ENCODE assay signal across 27 mouse cellular contexts in genomic region chr11:98756711-98757110, GRCm38 (mm10). TPM values are rescaled to one million over a fixed set of nuclear protein-coding genes. Genes with fewer than 3 reads are reported as not detected.
DNase-seq lines count a peak whose midpoint lies in the region; ATAC-seq and TF ChIP-seq lines count a peak whose summit lies in the region.
"Had no signal": no experiment of that assay in that cellular context is flagged by ENCODE, and none has a peak within 500 bp of the region (broad histone marks: within the 10 kb centered on the region; RNA-seq: fewer than 3 reads in every experiment).

No protein-coding gene starts in this region.

- no peaks in the 10 kb centered on the region for H3K27me3 ChIP-seq in cerebellum, adult 2 months (ENCODE audit: control insufficient read depth, insufficient read depth, low read length)
- H3K27me3 ChIP-seq in stomach, embryonic 14.5 days (ENCODE audit: control insufficient read depth, insufficient read depth, low read length): no peaks in the 10 kb centered on the region
- H3K27me3 ChIP-seq in stomach, postnatal 0 days (ENCODE audit: control insufficient read depth, insufficient read depth, low read length): no peaks in the 10 kb centered on the region
- H3K27me3 ChIP-seq in hindbrain, embryonic 13.5 days: no peaks in the 10 kb centered on the region
- H3K27me3 ChIP-seq: embryonic facial prominence, embryonic 15.5 days; forebrain, embryonic 12.5 days; heart, embryonic 12.5 days; kidney, embryonic 15.5 days had no signal

- WGBS in cerebellum, adult 2 months: 87% methylated on average over 12 of the region's 12 CpGs
- 80% methylated on average over 12 of the region's 12 CpGs for WGBS in stomach, embryonic 14.5 days
- WGBS in stomach, postnatal 0 days: 82% methylated on average over 12 of the region's 12 CpGs
- WGBS in hindbrain, embryonic 13.5 days: 91% methylated on average over 12 of the region's 12 CpGs

- TF ChIP-seq POLR2A in cerebellum, adult 2 months (IDR thresholded peaks at IDR 0.05; ENCODE audit: borderline replicate concordance, insufficient read depth, low read length): no peak

- H3K27ac ChIP-seq in cerebellum, adult 2 months (ENCODE audit: insufficient read depth, low read length): peak overlapping the region; percentile 68; the same call in 1 of the 2 replicates
- H3K27ac ChIP-seq in layer of hippocampus, adult 2 months: 0 out of 2 replicates have a peak overlapping the region, but pooled peaks have one; percentile 40
- no peak overlapping the region for H3K27ac ChIP-seq in stomach, embryonic 14.5 days (ENCODE audit: low read length)
- H3K27ac ChIP-seq in stomach, postnatal 0 days (replicated peaks): no peak overlapping the region
- no peak overlapping the region for H3K27ac ChIP-seq in hindbrain, embryonic 13.5 days
- H3K27ac ChIP-seq: embryonic facial prominence, embryonic 10.5 days; embryonic facial prominence, embryonic 15.5 days; forebrain, embryonic 12.5 days; kidney, embryonic 15.5 days had no signal

- no peak overlapping the region for H3K4me2 ChIP-seq in stomach, embryonic 14.5 days (replicated peaks; ENCODE audit: low read depth, low read length)
- no peak overlapping the region for H3K4me2 ChIP-seq in stomach, postnatal 0 days (replicated peaks; ENCODE audit: low read depth)
- no peak overlapping the region for H3K4me2 ChIP-seq in hindbrain, embryonic 13.5 days
- H3K4me2 ChIP-seq: embryonic facial prominence, embryonic 15.5 days; forebrain, embryonic 12.5 days; heart, embryonic 12.5 days; kidney, embryonic 15.5 days; lung, embryonic 14.5 days; midbrain, embryonic 11.5 days had no signal

- no peak for TF ChIP-seq EP300 in stomach, postnatal 0 days (optimal IDR thresholded peaks at IDR 0.05)

- ATAC-seq in stomach, embryonic 14.5 days (ENCODE audit: insufficient number of reproducible peaks, insufficient read depth, low FRiP score, low read depth): 0 out of 2 replicates have a peak, but pooled peaks have one; percentile 34
- ATAC-seq in stomach, postnatal 0 days (ENCODE audit: low FRiP score, low TSS enrichment): no peak
- ATAC-seq in hindbrain, embryonic 13.5 days (ENCODE audit: low FRiP score): no peak
- ATAC-seq: forebrain, postnatal 0 days; hindbrain, embryonic 16.5 days; midbrain, embryonic 16.5 days had no signal

- DNase-seq in cerebellum, adult 2 months: no peak
- no peak for DNase-seq in cerebellum, adult 8-10 months
- DNase-seq in layer of hippocampus, adult 2 months (ENCODE audit: low spot score in 2 of 2): no peak
- no peak for DNase-seq in layer of hippocampus, postnatal 25 days (ENCODE audit: extremely low spot score in 1 of 2, low spot score in 1 of 2)
- DNase-seq in stomach, postnatal 0 days (ENCODE audit: low spot score): no peak
- DNase-seq: adrenal gland, adult 8-10 months; forebrain, postnatal 0 days; gastrocnemius, postnatal 10 days; kidney, adult 18-20 months; left cerebral cortex, postnatal 4 days; lung, embryonic 14.5 days; lung, postnatal 14 days; right cerebral cortex, postnatal 25 days; spleen, adult 18-20 months; thymus, adult 2 months; thymus, postnatal 4 days had no signal

- no peak overlapping the region for H3K4me3 ChIP-seq in cerebellum, adult 2 months (replicated peaks; ENCODE audit: insufficient read depth, low read depth, low read length)
- no peak overlapping the region for H3K4me3 ChIP-seq in layer of hippocampus, adult 2 months
- H3K4me3 ChIP-seq in stomach, embryonic 14.5 days (ENCODE audit: low read depth, low read length): no peak overlapping the region
- no peak overlapping the region for H3K4me3 ChIP-seq in stomach, postnatal 0 days (ENCODE audit: low read depth, low read length)
- H3K4me3 ChIP-seq in hindbrain, embryonic 13.5 days: no peak overlapping the region
- H3K4me3 ChIP-seq: embryonic facial prominence, embryonic 10.5 days; embryonic facial prominence, embryonic 15.5 days; forebrain, embryonic 12.5 days; heart, embryonic 12.5 days; kidney, embryonic 15.5 days; myocyte had no signal

- H3K9ac ChIP-seq in stomach, embryonic 14.5 days (replicated peaks; ENCODE audit: low read depth, low read length): no peak overlapping the region
- H3K9ac ChIP-seq in stomach, postnatal 0 days (ENCODE audit: low read length): no peak overlapping the region
- no peak overlapping the region for H3K9ac ChIP-seq in hindbrain, embryonic 13.5 days
- H3K9ac ChIP-seq: embryonic facial prominence, embryonic 15.5 days; forebrain, embryonic 12.5 days; forebrain, postnatal 0 days; kidney, embryonic 15.5 days; lung, embryonic 14.5 days had no signal

- TF ChIP-seq CTCF in cerebellum, adult 2 months (IDR thresholded peaks at IDR 0.05; ENCODE audit: borderline replicate concordance, insufficient read depth, low read depth, low read length): no peak
- TF ChIP-seq CTCF in layer of hippocampus, adult 2 months (conservative IDR thresholded peaks at IDR 0.05): no peak
- no peak for TF ChIP-seq CTCF in stomach, postnatal 0 days (IDR thresholded peaks at IDR 0.05; ENCODE audit: low read depth)

- H3K36me3 ChIP-seq in stomach, embryonic 14.5 days (ENCODE audit: control insufficient read depth, insufficient read depth, low read length): peaks cover 39% of the 10 kb centered on the region
- H3K36me3 ChIP-seq in stomach, postnatal 0 days (ENCODE audit: control insufficient read depth, insufficient read depth, low read length): peaks cover 12% of the 10 kb centered on the region
- H3K36me3 ChIP-seq in hindbrain, embryonic 13.5 days: peaks cover 78% of the 10 kb centered on the region

- peaks cover 45% of the 10 kb centered on the region for H3K4me1 ChIP-seq in cerebellum, adult 2 months (ENCODE audit: control insufficient read depth, insufficient read depth, low read length)
- H3K4me1 ChIP-seq in stomach, embryonic 14.5 days (ENCODE audit: control insufficient read depth, insufficient read depth, low read length): peaks cover 25% of the 10 kb centered on the region
- peaks cover 8% of the 10 kb centered on the region; the same call in 1 of the 2 replicates for H3K4me1 ChIP-seq in stomach, postnatal 0 days (replicated peaks; ENCODE audit: control insufficient read depth, insufficient read depth)
- H3K4me1 ChIP-seq in hindbrain, embryonic 13.5 days (replicated peaks): peaks cover 45% of the 10 kb centered on the region

- no peaks in the 10 kb centered on the region for H3K9me3 ChIP-seq in stomach, embryonic 14.5 days (ENCODE audit: control insufficient read depth, low read depth, low read length)
- H3K9me3 ChIP-seq in stomach, postnatal 0 days (ENCODE audit: control insufficient read depth, low read length): no peaks in the 10 kb centered on the region
- H3K9me3 ChIP-seq in hindbrain, embryonic 13.5 days: no peaks in the 10 kb centered on the region
- H3K9me3 ChIP-seq: embryonic facial prominence, embryonic 10.5 days; embryonic facial prominence, embryonic 15.5 days; forebrain, embryonic 12.5 days; heart, embryonic 12.5 days; kidney, embryonic 15.5 days had no signal

RNA-seq across cellular contexts. Expression of gene Thra, which starts 16.3 kb away (rescaled TPM):
- polyA plus RNA-seq in cerebellum, adult 2 months (2012; rRNA removed): 439 and 447 TPM in 2 replicates
- 1,000 to 10,000 TPM in 1 of 2 experiments, 100 to 1,000 TPM in 1; 996 to 1,082 TPM for total RNA-seq in layer of hippocampus, adult 2 months (2021)
- 1,000 to 10,000 TPM; 1,027 to 1,094 TPM for total RNA-seq in layer of hippocampus, postnatal 25 days (2021)
- 61.4 and 62.9 TPM in 2 replicates for polyA plus RNA-seq in stomach, embryonic 14.5 days (2014; fragmentation: Nextera tagmentation; extraction: Ambion mirVana)
- 24.0 and 24.5 TPM in 2 replicates for polyA plus RNA-seq in stomach, postnatal 0 days (2015; fragmentation: Nextera tagmentation; extraction: Ambion mirVana)
- polyA plus RNA-seq in hindbrain, embryonic 13.5 days (2015; fragmentation: Nextera tagmentation; extraction: Ambion mirVana): 117 and 122 TPM in 2 replicates

RNA-seq across cellular contexts. Expression of gene Nr1d1, which starts 18.4 kb away (rescaled TPM):
- 144 and 167 TPM in 2 replicates for polyA plus RNA-seq in cerebellum, adult 2 months (2012; rRNA removed)
- 10 to 100 TPM; 93.2 to 94.0 TPM for total RNA-seq in layer of hippocampus, adult 2 months (2021)
- 10 to 100 TPM; 78.1 to 92.2 TPM for total RNA-seq in layer of hippocampus, postnatal 25 days (2021)
- 1.7 and 2.3 TPM in 2 replicates for polyA plus RNA-seq in stomach, embryonic 14.5 days (2014; fragmentation: Nextera tagmentation; extraction: Ambion mirVana)
- polyA plus RNA-seq in stomach, postnatal 0 days (2015; fragmentation: Nextera tagmentation; extraction: Ambion mirVana): 7.5 and 7.9 TPM in 2 replicates
- polyA plus RNA-seq in hindbrain, embryonic 13.5 days (2015; fragmentation: Nextera tagmentation; extraction: Ambion mirVana): 1.9 and 2.4 TPM in 2 replicates

RNA-seq across cellular contexts. Expression of gene Med24, which starts 27.5 kb away (rescaled TPM):
- 105 and 108 TPM in 2 replicates for polyA plus RNA-seq in cerebellum, adult 2 months (2012; rRNA removed)
- 100 to 1,000 TPM; 146 to 148 TPM for total RNA-seq in layer of hippocampus, adult 2 months (2021)
- total RNA-seq in layer of hippocampus, postnatal 25 days (2021): 100 to 1,000 TPM; 118 to 130 TPM
- 39.9 and 41.0 TPM in 2 replicates for polyA plus RNA-seq in stomach, embryonic 14.5 days (2014; fragmentation: Nextera tagmentation; extraction: Ambion mirVana)
- polyA plus RNA-seq in stomach, postnatal 0 days (2015; fragmentation: Nextera tagmentation; extraction: Ambion mirVana): 16.5 and 18.7 TPM in 2 replicates
- 72.4 and 75.2 TPM in 2 replicates for polyA plus RNA-seq in hindbrain, embryonic 13.5 days (2015; fragmentation: Nextera tagmentation; extraction: Ambion mirVana)

RNA-seq across cellular contexts. Expression of gene Msl1, which starts 38.6 kb away (rescaled TPM):
- polyA plus RNA-seq in cerebellum, adult 2 months (2012; rRNA removed): 99.1 and 103 TPM in 2 replicates
- 100 to 1,000 TPM; 168 to 178 TPM for total RNA-seq in layer of hippocampus, adult 2 months (2021)
- total RNA-seq in layer of hippocampus, postnatal 25 days (2021): 100 to 1,000 TPM; 170 to 176 TPM
- polyA plus RNA-seq in stomach, embryonic 14.5 days (2014; fragmentation: Nextera tagmentation; extraction: Ambion mirVana): 21.6 and 22.3 TPM in 2 replicates
- 11.3 and 13.8 TPM in 2 replicates for polyA plus RNA-seq in stomach, postnatal 0 days (2015; fragmentation: Nextera tagmentation; extraction: Ambion mirVana)
- 31.5 and 33.0 TPM in 2 replicates for polyA plus RNA-seq in hindbrain, embryonic 13.5 days (2015; fragmentation: Nextera tagmentation; extraction: Ambion mirVana)

RNA-seq across cellular contexts. Expression of gene Casc3, which starts 48.0 kb away (rescaled TPM):
- polyA plus RNA-seq in cerebellum, adult 2 months (2012; rRNA removed): 55.5 TPM in 2 replicates
- 10 to 100 TPM; 61.0 to 62.1 TPM for total RNA-seq in layer of hippocampus, adult 2 months (2021)
- 10 to 100 TPM; 53.3 to 60.6 TPM for total RNA-seq in layer of hippocampus, postnatal 25 days (2021)
- polyA plus RNA-seq in stomach, embryonic 14.5 days (2014; fragmentation: Nextera tagmentation; extraction: Ambion mirVana): 33.7 and 35.1 TPM in 2 replicates
- polyA plus RNA-seq in stomach, postnatal 0 days (2015; fragmentation: Nextera tagmentation; extraction: Ambion mirVana): 12.4 and 14.8 TPM in 2 replicates
- polyA plus RNA-seq in hindbrain, embryonic 13.5 days (2015; fragmentation: Nextera tagmentation; extraction: Ambion mirVana): 48.7 and 50.2 TPM in 2 replicates

Comparison
In these comparisons a context has a peak if more than half of its experiments do, and no peak if none do; other contexts are left out.
1. H3K27ac ChIP-seq: peak in cerebellum, adult 2 months (single experiment) and layer of hippocampus, adult 2 months (single experiment); none in stomach, embryonic 14.5 days (single experiment), stomach, postnatal 0 days (single experiment) and hindbrain, embryonic 13.5 days (single experiment).
2. RNA of gene Nr1d1, which starts 18.4 kb away (polyA plus RNA-seq): 144 to 167 TPM in cerebellum, adult 2 months; 7.5 to 7.9 TPM in stomach, postnatal 0 days, 1.9 to 2.4 TPM in hindbrain, embryonic 13.5 days and 1.7 to 2.3 TPM in stomach, embryonic 14.5 days; every median in the first group is over 10 times any median in the second.